Mouse (Mus musculus) MEL (cell line): ENCODE data around the gene Gpr3. TPM values are rescaled to one million over a fixed set of nuclear protein-coding genes. Genes with fewer than 3 reads are reported as not detected.

Experiments
- DNase-seq: peaks from one replicate; pipeline ENCODE4 v3.0.0; 2011; ENCODE audit warnings: low read depth, low spot score
- H3K27ac ChIP-seq: 2 replicates; pipeline ENCODE4 v1.5.1; 2012; ENCODE audit warnings: low read depth, mild to moderate bottlenecking, control low read depth, low read length, moderate library complexity; ENCODE audit not compliant: control insufficient read depth
- H3K27me3 ChIP-seq, 2 experiments: fragments of 150-350 bp in 1 of 2; sonication (generic) in 1 of 2; 2 replicates each; pipeline ENCODE4 v1.6.1; 2012; ENCODE audit warnings: low read length in 2 of 2, mild to moderate bottlenecking in 2 of 2, improper control_type of control experiment in 1 of 2, moderate library complexity in 1 of 2; ENCODE audit not compliant: insufficient read depth in 2 of 2, control insufficient read depth in 1 of 2
- H3K36me3 ChIP-seq, 2 experiments: 2 replicates each; pipeline ENCODE4 v1.6.1; 2012 to 2014; ENCODE audit warnings: low read length in 2 of 2, improper control_type of control experiment in 1 of 2, inconsistent platforms in 1 of 2, mild to moderate bottlenecking in 1 of 2; ENCODE audit not compliant: insufficient read depth in 2 of 2, control insufficient read depth in 1 of 2
- H3K4me1 ChIP-seq, 2 experiments: fragments of 150-350 bp in 1 of 2; sonication (generic) in 1 of 2; 2 replicates each; pipeline ENCODE4 v1.6.1; 2012; ENCODE audit warnings: low read length in 2 of 2, improper control_type of control experiment in 1 of 2, mild to moderate bottlenecking in 1 of 2; ENCODE audit not compliant: insufficient read depth in 2 of 2, control insufficient read depth in 1 of 2
- H3K4me3 ChIP-seq, 2 experiments: fragments of 150-350 bp in 1 of 2; sonication (generic) in 1 of 2; 2 replicates each; pipeline ENCODE4 v1.5.1; 2012; ENCODE audit warnings: low read depth in 2 of 2, low read length in 2 of 2, mild to moderate bottlenecking in 2 of 2, moderate library complexity in 2 of 2, control low read depth in 1 of 2, improper control_type of control experiment in 1 of 2; ENCODE audit not compliant: control insufficient read depth in 1 of 2, insufficient read depth in 1 of 2
- H3K79me2 ChIP-seq: 2 replicates; pipeline ENCODE4 v1.6.1; 2012; ENCODE audit warnings: mild to moderate bottlenecking, low read length, moderate library complexity; ENCODE audit not compliant: control insufficient read depth, poor library complexity, insufficient read depth
- H3K9ac ChIP-seq: 2 replicates; pipeline ENCODE4 v1.6.1; 2012; ENCODE audit warnings: low read depth, mild to moderate bottlenecking, control low read depth, low read length, moderate library complexity; ENCODE audit not compliant: control insufficient read depth, poor library complexity, severe bottlenecking
- H3K9me3 ChIP-seq: fragments of 150-350 bp; sonication (generic); replicated peaks from 2 replicates; pipeline ENCODE4 v1.6.1; 2012; ENCODE audit warnings: mild to moderate bottlenecking, low read length, improper control_type of control experiment, moderate library complexity; ENCODE audit not compliant: insufficient read depth
- BHLHE40 ChIP-seq: IDR thresholded peaks from 2 replicates; pipeline ENCODE4 v1.6.1; 2012; ENCODE audit warnings: low read depth, mild to moderate bottlenecking, inconsistent platforms, low read length, improper control_type of control experiment, borderline replicate concordance
- CHD1 ChIP-seq: IDR thresholded peaks from 2 replicates; pipeline ENCODE4 v1.6.1; 2012; ENCODE audit warnings: low read depth, mild to moderate bottlenecking, inconsistent platforms, low read length, improper control_type of control experiment
- CTCF ChIP-seq, 3 experiments: IDR thresholded peaks in 2 of 3; conservative IDR thresholded peaks in 1 of 3; 2 replicates each; pipeline ENCODE4 v1.5.1; 2011 to 2012; ENCODE audit warnings: low read length in 3 of 3, low read depth in 2 of 3, mild to moderate bottlenecking in 2 of 3, improper control_type of control experiment in 1 of 3, inconsistent platforms in 1 of 3, mixed read lengths in 1 of 3, moderate library complexity in 1 of 3; ENCODE audit not compliant: control insufficient read depth in 1 of 3, insufficient read depth in 1 of 3, poor library complexity in 1 of 3, severe bottlenecking in 1 of 3
- E2F4 ChIP-seq: IDR thresholded peaks from 2 replicates; pipeline ENCODE4 v1.6.1; 2011; ENCODE audit warnings: low read depth, low read length, improper control_type of control experiment, borderline replicate concordance
- ELF1 ChIP-seq: IDR thresholded peaks from 2 replicates; pipeline ENCODE4 v1.6.1; 2014; ENCODE audit warnings: low read depth, mild to moderate bottlenecking, inconsistent platforms, low read length, improper control_type of control experiment, moderate library complexity
- EP300 ChIP-seq, 2 experiments: IDR thresholded peaks; 2 replicates each; pipeline ENCODE4 v1.6.1; 2011; ENCODE audit warnings: improper control_type of control experiment in 2 of 2, low read length in 2 of 2, low read depth in 1 of 2, mild to moderate bottlenecking in 1 of 2
- ETS1 ChIP-seq: IDR thresholded peaks from 2 replicates; pipeline ENCODE4 v1.6.1; 2012; ENCODE audit warnings: low read depth, mild to moderate bottlenecking, inconsistent platforms, low read length, improper control_type of control experiment, moderate library complexity
- HCFC1 ChIP-seq: IDR thresholded peaks from 2 replicates; pipeline ENCODE4 v1.6.1; 2012; ENCODE audit warnings: low read depth, mild to moderate bottlenecking, inconsistent platforms, low read length, improper control_type of control experiment, moderate library complexity
- JUND ChIP-seq: IDR thresholded peaks from 2 replicates; pipeline ENCODE4 v1.6.1; 2011; ENCODE audit warnings: low read depth, mild to moderate bottlenecking, improper control_type of control experiment, low read length
- MAFK ChIP-seq: IDR thresholded peaks from 2 replicates; pipeline ENCODE4 v1.6.1; 2011; ENCODE audit warnings: low read depth, mild to moderate bottlenecking, low read length, improper control_type of control experiment, borderline replicate concordance
- MXI1 ChIP-seq: IDR thresholded peaks from 2 replicates; pipeline ENCODE4 v1.6.1; 2011; ENCODE audit warnings: mild to moderate bottlenecking, low read depth, low read length, improper control_type of control experiment
- MYB ChIP-seq: IDR thresholded peaks from 2 replicates; pipeline ENCODE4 v1.6.1; 2011; ENCODE audit warnings: mild to moderate bottlenecking, low read depth, low read length, improper control_type of control experiment
- MYC ChIP-seq: IDR thresholded peaks from 2 replicates; pipeline ENCODE4 v1.6.1; 2011; ENCODE audit warnings: low read depth, mild to moderate bottlenecking, low read length, improper control_type of control experiment, moderate library complexity
- POLR2AphosphoS2 ChIP-seq: IDR thresholded peaks from 2 replicates; pipeline ENCODE4 v1.6.1; 2011; ENCODE audit warnings: low read length, improper control_type of control experiment
- POLR2AphosphoS5 ChIP-seq: IDR thresholded peaks from 2 replicates; pipeline ENCODE4 v1.6.1; 2012; ENCODE audit warnings: low read depth, borderline replicate concordance, mild to moderate bottlenecking, inconsistent platforms, low read length, moderate library complexity, mixed read lengths
- RAD21 ChIP-seq: IDR thresholded peaks from 2 replicates; pipeline ENCODE4 v1.6.1; 2011; ENCODE audit warnings: mild to moderate bottlenecking, low read depth, low read length, improper control_type of control experiment
- RCOR1 ChIP-seq: IDR thresholded peaks from 2 replicates; pipeline ENCODE4 v1.6.1; 2012; ENCODE audit warnings: low read depth, mild to moderate bottlenecking, inconsistent platforms, low read length, improper control_type of control experiment
- SMC3 ChIP-seq: IDR thresholded peaks from 2 replicates; pipeline ENCODE4 v1.6.1; 2011; ENCODE audit warnings: low read depth, low read length, improper control_type of control experiment
- TCF12 ChIP-seq: IDR thresholded peaks from 2 replicates; pipeline ENCODE4 v1.6.1; 2014; ENCODE audit warnings: low read depth, mild to moderate bottlenecking, inconsistent platforms, low read length, improper control_type of control experiment, moderate library complexity
- ZKSCAN1 ChIP-seq: IDR thresholded peaks from 2 replicates; pipeline ENCODE4 v1.6.1; 2012; ENCODE audit warnings: low read depth, mild to moderate bottlenecking, inconsistent platforms, low read length, improper control_type of control experiment, moderate library complexity
- polyA plus RNA-seq, 2 experiments: library from polyadenylated mRNA; stranded (reverse) in 1 of 2; unstranded in 1 of 2; fragments of >175 nt in 1 of 2; fragments of >200 nt in 1 of 2; gene quantifications; 2 replicates each; pipeline versions ENCODE4 v1.2.1 to v1.2.4; 2012; ENCODE audit warnings: low replicate concordance in 2 of 2, low read depth in 1 of 2; ENCODE audit not compliant: insufficient read length in 2 of 2, insufficient read depth in 1 of 2, missing spikeins in 1 of 2
- total RNA-seq: library from RNA; depleted of rRNA; stranded (reverse); fragments of 300-350 nt; gene quantifications from 2 replicates; pipeline ENCODE4 v1.2.3, GENCODE M21; 2012

The Gpr3 gene
- total and polyA plus RNA-seq, 3 experiments, result 0.08 to 0.35 TPM; not detected in 1

GRCm38 (mm10) chr4:133184031-133184897, 28.1 kb downstream of the Gpr3 start:
- Histone ChIP-seq H3K27ac (no peak overlapping the region), H3K9ac (no peak overlapping the region), H3K79me2 (no peaks in the 10 kb centered on the region), H3K4me3 (no peak overlapping the region), H3K9me3 (no peaks in the 10 kb centered on the region), H3K27me3 (no peaks in the 10 kb centered on the region), H3K36me3 (peaks cover 3 to 6% of the 10 kb centered on the region in 2 experiments; a peak in 3 of 4 replicates), H3K4me1 (no peaks in the 10 kb centered on the region; a peak in 1 of 4 replicates)
- DNase-seq, result no peak
- TF ChIP-seq POLR2AphosphoS2 (no peak), ELF1 (no peak), JUND (no peak), RAD21 (no peak), MXI1 (no peak), E2F4 (no peak), MYC (no peak), SMC3 (no peak), TCF12 (no peak), ETS1 (no peak)

GRCm38 (mm10) chr4:133182439-133183033, 29.8 kb downstream of the Gpr3 start:
- Histone ChIP-seq H3K9me3 (no peaks in the 10 kb centered on the region), H3K4me1 (peaks cover 0 to 4% of the 10 kb centered on the region in 2 experiments; a peak in 1 of 4 replicates), H3K36me3 (peaks cover 4 to 6% of the 10 kb centered on the region in 2 experiments; a peak in 3 of 4 replicates), H3K9ac (no peak overlapping the region), H3K4me3 (no peak overlapping the region), H3K79me2 (no peaks in the 10 kb centered on the region), H3K27me3 (no peaks in the 10 kb centered on the region), H3K27ac (no peak overlapping the region)
- no peak for DNase-seq
- TF ChIP-seq CHD1 (no peak), EP300 (IDR thresholded peaks at IDR 0.05; ENCODE audit: low read depth in 1 of 2, low read length in 2 of 2) (no peak), HCFC1 (no peak), ZKSCAN1 (no peak), POLR2AphosphoS2 (no peak), POLR2AphosphoS5 (no peak), SMC3 (no peak), JUND (no peak), BHLHE40 (no peak), E2F4 (no peak), MYB (no peak), MAFK (no peak), CTCF (IDR thresholded peaks at IDR 0.05 in 2 of 3, conservative IDR thresholded peaks at IDR 0.05 in 1 of 3; ENCODE audit: control insufficient read depth in 1 of 3, insufficient read depth in 1 of 3, low read depth in 2 of 3, low read length in 3 of 3, poor library complexity in 1 of 3, severe bottlenecking in 1 of 3) (no peak), RCOR1 (no peak), TCF12 (no peak)
